Mouse (Mus musculus) lung, adult 18-20 months (tissue): ENCODE data around the gene Prpf38a.

Experiments
- DNase-seq, 2 experiments: peaks; one replicate each; pipeline ENCODE4 v3.0.0; 2022; ENCODE audit warnings: mixed read lengths in 2 of 2

The Prpf38a gene

DNA sequence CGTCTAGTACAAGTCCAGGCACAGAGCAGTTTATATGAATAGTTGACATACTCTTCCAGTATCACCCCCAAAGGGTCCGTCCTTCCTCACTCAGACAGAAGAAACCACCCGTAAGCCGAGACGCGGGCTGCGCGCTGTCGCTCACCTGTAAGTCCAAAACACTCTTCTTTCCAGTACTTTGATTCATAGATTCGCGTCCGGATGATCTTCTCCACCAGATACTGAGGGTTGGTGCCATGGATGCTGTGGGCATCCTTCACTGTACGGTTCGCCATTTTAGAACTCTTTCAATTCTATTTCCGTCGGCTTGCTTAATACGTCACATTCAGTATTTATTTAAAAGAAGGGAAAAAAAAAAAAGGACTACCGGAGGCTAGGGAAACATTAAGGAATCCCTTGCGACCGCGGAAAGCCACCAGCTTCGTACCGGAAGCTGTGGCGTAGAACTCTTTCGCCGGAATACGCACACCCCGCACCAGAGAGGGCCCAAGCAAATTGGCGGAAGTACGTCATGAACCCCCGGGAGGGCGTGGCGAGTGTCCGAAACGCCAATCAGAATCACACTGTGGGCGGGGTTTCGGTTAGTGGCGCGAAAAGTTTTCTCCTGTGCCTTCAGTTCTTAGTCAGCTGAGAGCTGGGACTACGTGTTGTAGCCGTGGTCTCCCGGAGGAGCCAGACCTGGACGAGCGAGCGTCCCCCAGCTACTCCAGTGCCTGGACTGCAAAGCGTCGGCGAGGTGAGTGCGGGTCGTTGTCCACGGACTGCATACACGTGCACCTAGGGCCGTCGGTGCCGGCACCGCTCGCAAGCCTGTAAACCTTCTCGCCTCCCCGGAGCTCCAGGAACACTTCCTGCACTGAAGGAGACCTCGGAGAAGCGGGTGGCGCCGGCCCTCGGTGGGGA is at the start of gene Prpf38a, which contains the start of gene Orc1:
TSS of gene Prpf38a (minus strand) at position 497 of the 903 bp plus-strand sequence.
TSS of gene Orc1 (plus strand) at position 584 of the 903 bp plus-strand sequence.
- DNase-seq: peak; percentile 97

DNA sequence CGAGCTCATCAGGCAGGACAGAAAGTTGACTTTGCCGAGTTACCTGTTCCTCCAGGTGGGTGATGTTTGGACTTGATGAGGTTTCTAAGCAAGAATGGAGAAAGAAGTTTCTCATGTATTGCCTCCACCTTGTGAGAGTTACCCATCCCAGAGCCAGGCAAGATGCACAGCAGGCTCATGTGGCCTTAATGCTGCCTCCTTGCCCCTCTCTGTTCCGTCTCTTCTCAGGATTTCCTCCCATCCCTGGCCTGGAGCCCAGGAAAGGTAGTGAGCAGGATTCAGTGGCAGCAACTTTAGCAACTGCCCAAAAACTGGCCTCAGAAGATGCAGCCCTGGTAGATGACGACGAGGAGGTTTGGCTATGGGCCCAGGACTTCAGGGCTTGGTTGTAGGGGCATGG is 47.9 kb upstream of the Prpf38a start:
- DNase-seq: no peak

DNA sequence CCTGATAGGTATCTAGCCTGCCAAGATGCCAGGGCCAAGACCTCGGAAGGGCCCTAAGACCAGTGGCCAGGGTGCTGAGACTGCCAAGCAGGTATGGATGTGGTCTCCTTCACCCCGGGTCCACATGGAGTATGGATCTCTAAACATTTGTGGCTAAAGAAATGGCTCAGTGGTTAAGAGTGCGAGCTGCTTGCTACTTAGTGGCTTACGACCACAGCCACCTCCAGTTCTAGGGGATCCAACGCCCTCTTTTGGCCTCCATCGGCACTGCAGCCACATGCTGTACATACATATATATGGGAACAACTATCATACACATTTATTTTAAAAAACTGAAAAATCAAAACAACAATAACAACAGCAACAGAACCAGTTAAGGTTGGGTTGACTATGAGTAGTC is 42.4 kb upstream of the Prpf38a start:
- DNase-seq: no peak

DNA sequence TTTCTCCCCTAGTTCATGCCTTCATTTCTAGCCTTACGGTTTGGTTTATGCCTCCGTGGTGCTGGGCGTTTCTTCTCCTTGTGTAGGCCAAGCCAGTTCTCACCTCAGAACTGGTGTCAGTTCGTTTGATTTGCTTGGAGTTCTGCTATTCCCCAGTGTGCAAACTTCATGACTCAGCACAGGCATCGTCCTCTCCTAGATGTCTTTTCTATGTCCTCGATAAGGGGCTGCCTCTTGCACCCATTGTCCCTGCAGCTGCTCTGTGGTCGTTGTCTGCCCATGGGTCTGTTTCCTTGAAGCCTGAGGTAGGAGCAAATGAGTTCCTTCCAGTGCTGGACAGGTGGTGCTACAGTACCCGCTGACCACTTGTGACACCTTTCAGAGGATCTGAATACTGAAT is 41.4 kb upstream of the Prpf38a start:
- DNase-seq: no peak

DNA sequence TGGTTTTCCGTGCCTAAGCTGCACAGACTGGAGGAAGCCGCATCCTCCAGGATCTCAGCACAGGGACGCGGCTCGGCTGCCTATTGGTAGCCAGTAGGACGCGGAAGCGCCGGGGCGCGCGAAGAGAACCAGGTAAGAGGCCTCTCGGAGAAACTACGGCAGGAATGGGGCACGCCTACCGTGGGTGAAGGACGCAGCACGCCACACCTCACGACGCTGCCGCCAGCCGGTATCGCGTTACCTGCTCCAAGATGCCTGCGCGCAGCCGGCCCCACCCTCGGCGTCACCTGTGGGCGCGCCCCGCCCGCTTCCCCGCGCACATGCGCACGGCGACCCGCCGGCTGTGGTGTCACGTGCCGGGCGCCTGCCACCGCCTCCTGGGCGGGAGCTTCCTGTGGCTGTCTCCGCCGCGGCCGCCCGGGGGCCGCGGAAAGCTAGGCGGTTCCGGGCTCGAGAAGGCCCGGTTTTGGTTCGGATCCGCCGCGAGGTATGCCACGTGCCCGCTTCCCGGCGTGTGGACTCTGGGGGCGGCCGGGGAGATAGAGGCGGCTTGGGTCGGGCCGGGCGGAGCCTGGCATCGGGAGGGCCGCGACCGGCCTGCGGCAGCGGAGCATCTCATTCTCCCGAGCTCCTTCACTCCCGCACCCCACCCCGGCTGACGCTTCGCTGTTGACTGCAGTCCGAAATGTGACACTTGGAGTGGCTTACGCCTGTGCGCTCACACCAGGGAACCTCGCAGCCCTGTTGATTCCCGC is 40.6 kb upstream of the Prpf38a start, which contains the start of gene Cc2d1b:
TSS of gene Cc2d1b (plus strand) at position 354 of the 755 bp plus-strand sequence.
- DNase-seq: peak; percentile 94 to 96

DNA sequence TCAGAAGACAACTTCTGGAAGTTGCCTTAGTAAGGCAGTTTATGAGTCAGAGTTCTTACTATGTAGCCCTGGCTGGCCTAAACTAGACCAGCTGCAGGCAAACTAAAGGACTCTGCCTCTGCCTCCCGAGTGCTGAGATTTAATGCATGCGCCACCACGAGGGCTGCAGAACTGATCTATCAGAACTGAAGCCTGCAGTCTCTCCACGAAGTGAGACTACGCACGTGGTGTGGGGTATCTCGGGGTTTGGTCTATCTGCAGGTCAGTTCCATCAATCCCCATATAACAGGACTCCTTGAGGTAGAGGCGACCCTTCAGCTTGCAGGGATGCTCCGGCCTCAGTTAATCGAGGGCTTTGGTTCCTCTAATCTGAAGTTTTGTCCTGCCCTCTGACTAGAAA is 40.0 kb upstream of the Prpf38a start:
- DNase-seq: peak in 1 of 2 experiments; percentile 20

DNA sequence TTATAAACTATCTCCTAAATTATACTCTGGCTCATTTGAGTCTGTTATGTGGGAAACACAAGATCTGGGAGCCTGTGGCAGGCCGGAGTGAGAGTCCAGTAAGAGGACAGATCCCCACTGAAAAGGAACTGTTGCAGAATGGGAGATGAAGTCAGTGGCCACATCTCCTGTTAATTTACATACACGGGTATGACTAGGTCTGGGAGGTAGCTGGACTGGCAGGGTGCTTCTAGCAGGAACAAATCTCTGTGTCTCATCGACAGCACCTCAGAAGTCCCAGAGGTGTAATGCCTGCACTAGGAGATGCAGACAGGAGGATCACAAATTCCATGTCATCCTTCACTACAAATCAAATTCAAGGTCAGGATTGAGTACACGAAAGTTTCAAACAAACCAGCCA is 39.5 kb upstream of the Prpf38a start:
- DNase-seq: no peak

DNA sequence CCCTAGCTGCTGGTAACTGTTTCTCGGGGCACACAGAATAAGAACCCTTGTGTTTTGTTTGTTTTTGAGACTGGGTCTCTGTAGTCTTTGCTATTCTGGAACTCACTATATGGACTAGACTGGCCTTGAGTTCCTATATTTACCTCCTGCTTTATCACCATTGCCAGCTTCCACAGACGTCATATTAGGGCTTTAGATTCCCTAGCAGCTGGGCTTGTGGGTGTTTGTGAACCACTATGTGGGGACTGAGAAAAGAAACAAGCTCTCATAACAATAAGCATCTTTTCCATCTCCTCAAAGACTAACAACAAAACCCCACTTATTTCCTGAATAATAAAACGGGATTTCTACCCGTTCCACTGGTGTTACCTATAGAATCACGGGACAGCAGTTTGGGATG is 31.8 kb upstream of the Prpf38a start:
- DNase-seq: no peak

DNA sequence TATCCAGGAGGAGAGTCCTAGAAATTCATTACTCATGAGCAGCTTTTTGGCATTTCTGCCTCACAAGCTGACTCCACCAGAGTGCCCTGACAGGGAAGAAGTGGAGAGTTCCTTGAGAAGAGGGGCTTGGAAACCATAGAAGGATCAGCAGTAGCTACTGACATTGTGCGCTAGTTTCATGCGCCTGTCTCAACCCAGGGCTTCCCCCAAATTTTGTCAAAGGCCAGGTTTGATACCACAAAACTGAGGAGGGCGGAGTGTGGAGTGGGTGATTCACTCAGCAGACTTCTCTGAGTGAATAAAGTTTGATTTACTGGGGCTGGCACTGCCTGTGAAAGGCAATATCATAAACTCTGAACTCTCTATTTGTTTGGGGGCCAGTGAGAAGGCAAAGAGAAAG is 29.5 kb upstream of the Prpf38a start:
- no peak for DNase-seq

DNA sequence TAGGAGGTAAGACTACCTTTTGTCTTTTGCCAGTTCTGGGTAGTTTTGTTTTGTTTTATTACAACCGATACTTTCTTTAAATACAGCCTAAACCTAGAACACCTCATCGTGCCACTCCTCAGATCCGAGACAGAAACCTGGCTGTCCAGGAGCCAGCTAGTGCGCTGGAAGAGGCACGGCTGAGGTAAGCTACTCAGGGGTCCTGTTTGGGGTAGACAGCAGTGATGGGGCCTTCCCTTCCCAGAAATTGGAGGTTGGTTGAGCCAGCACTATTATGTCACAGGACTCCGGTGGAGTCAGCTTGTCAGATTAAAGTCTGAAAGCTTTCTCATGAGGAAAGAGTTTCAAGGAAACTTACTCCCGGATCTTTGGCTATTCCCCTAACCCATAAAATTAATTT is 22.7 kb upstream of the Prpf38a start:
- DNase-seq: no peak

DNA sequence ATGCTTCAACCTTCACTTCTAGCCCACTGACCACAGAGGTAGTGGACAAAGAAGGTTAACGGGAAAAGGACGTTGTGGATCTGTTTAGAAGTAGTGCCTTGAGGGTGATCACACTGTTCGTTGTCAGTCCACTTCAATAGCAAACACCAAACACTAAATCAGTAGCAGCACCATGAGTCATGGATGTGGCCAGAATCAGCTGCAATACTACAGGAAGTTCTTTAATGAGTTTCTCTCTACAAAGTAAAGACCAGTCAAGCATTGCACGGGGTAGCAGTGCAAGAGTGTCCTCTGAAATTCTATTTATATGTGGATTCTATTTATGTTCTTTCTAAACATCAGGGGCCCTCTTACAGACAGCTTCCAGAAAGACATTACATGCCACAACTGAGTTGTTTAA is 19.2 kb upstream of the Prpf38a start:
- DNase-seq: no peak

DNA sequence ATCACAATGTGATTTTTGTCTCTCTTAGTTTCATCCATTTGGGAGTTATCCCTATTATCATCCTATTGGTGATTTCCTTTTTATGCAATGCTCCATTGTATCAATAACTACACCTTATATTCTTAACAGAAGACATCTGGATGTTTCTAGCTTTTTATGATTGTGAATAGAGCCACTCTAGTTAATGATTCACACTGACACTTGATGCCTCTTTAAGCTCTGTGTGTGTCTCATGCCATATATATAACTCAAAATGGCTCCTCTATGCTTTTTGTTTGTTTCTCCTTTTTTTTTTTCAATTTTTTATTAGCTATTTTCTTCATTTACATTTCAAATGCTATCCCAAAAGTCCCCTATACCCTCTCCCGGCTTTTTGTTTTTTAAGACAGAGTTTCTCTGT is 16.6 kb upstream of the Prpf38a start:
- DNase-seq: no peak

DNA sequence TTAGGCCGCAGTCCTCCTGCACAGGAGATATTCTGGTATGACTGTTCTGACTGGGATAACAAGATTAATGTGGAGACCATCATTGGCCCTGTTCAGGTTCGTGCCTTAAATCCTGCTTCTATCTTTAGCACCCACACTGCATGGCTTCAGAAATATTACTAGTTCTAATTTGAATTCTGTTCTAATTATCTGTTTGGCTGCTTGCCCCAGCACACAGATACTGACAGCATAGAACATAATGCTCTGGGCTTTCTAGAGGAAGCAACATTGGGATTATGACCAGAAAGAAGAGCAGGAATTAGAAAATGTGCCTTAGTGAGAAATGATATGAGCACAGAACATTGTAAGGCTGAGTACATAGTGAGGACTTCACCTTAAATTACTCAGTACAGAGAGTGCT is 14.2 kb upstream of the Prpf38a start:
- no peak for DNase-seq

DNA sequence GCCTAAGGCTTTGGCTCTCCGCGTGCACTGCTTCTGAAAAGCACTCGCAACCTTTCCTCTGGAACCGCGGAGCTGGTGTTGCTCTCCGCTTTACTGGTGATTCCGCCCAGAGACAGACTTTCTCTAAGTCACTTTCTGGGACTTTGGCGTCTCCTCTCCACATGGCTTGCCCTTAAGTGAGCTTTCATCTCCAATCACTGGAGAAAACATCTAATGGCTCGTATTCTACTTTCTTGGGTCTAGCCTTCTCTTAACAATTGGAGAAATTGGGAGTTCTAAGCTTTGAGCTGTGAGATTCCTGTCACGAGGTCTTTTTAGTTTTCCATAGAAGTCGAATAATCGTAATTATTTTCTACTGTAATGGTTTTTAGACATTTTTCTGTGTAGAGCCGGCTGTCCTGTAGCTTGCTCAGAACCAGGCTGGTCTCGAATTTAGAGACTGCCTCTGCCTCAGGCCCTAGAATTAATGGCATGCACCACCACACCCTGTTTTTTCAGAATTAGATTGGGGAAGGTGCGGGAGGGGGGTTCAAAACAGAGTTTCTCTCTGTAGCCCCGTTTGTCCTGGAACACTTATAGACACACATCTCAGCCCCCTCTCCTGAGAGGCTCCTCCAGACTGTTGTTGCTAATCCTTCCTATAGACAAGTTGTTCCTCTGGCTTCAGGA is 741 bp upstream of the Prpf38a start:
- DNase-seq: no peak

DNA sequence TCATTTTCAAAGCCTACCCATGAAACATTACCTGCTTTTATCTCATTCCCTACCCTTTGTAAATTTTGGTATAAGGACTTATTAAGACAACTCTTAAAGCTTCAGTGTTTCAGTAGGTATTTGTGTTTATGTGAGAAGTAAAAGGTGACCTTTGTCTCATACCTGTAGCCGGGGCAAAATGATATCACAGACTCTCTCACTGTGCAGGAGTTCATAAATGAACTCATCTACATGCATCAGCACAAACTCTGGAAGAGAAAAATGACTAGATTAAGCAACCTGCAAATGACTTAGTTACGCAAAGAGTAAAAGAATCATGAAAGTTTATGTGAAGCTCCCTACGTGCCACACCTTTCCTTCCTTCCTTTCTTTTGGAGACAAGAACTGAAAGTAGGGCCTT is 6.5 kb downstream of the Prpf38a start:
- no peak for DNase-seq

DNA sequence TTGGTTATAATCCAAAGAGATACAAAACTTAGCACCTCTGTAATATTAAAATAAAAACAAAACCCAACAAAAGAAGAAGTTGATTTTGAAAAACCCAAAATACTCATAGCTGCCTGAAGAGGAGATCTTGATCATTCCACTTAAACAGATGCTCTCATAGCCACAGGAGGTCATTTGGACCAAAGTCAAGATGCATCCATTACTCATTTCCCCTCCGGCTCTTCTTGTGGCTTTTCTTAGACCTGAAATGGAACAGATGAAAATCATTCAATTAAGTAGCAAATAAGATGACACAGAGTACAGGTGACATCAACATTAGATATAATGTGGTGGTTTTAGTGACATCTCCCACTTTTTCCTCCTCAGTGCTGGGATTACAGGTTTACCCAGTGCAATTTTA is 14.1 kb downstream of the Prpf38a start:
- DNase-seq: no peak

DNA sequence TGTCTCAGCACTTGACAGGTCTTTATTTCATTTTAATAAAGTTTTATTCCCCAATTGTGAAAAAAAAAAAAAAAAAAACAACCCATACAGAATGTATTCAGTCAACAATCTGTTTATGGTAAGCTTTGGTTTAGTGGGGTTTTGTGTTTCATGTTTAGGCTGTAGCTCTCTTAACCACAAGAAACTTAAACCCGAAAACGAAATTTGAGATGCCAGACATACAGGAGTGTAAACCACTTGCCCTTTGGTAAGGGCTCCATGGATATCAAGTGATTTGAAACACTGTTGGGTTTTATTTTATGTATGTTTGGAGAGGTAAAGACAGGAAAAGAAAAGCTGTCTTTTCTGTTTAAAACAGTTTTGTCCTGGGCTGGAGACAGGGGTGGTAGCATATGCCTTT is 39.4 kb downstream of the Prpf38a start:
- DNase-seq: no peak
